Mouse (Mus musculus): ENCODE data around the gene Fubp1. TPM values are rescaled to one million over a fixed set of nuclear protein-coding genes. Genes with fewer than 3 reads are reported as not detected.

Fubp1 gene
- polyA plus RNA-seq, 1 experiment from 2014 or later, result 300 TPM

DNA sequence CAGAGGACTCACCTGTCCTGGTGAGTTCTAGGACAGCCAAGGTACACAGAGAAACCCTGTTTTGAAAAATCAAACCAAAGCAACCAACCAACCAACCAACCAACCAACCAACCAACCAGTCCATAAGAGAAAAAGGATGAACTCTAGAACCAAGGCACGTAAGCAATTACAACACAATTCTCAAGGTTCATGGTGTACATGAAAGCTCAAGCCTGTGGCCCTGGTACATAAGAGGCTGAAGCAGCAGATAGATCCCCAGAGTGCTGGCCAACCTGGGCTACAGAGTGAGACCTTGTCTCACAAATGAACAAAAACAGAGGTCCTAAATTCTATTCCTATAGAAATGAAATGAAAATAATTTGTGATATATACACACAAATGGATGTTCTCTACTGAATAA is 74.1 kb downstream of the Fubp1 start:
- Histone ChIP-seq H3K27me3 (ENCODE audit: insufficient read depth, low read length) (no peaks in the 10 kb centered on the region), H3K4me2 (no peak overlapping the region), H3K4me3 (ENCODE audit: low read depth, low read length) (no peak overlapping the region), H3K27ac (ENCODE audit: low read depth) (no peak overlapping the region), H3K9ac (no peak overlapping the region), H3K9me3 (ENCODE audit: low read depth, low read length) (no peaks in the 10 kb centered on the region), H3K36me3 (ENCODE audit: insufficient read depth) (peaks cover 33% of the 10 kb centered on the region), H3K4me1 (ENCODE audit: insufficient read depth) (no peaks in the 10 kb centered on the region)
- TF ChIP-seq CTCF (IDR thresholded peaks at IDR 0.05; ENCODE audit: low read depth), result no peak
- no peak for DNase-seq
- 97% methylated on average over 1 of the region's 1 CpGs for WGBS
- no peak for ATAC-seq (ENCODE audit: insufficient read depth)

GRCm38 (mm10) chr3:152284759-152285158 is 74.5 kb downstream of the Fubp1 start:
- ATAC-seq (ENCODE audit: insufficient read depth) (no peak), DNase-seq (no peak)
- Histone ChIP-seq H3K27ac (ENCODE audit: low read depth) (no peak overlapping the region), H3K9me3 (ENCODE audit: low read depth, low read length) (no peaks in the 10 kb centered on the region), H3K27me3 (ENCODE audit: insufficient read depth, low read length) (no peaks in the 10 kb centered on the region), H3K4me3 (ENCODE audit: low read depth, low read length) (no peak overlapping the region), H3K4me2 (no peak overlapping the region), H3K9ac (no peak overlapping the region), H3K4me1 (ENCODE audit: insufficient read depth) (no peaks in the 10 kb centered on the region), H3K36me3 (ENCODE audit: insufficient read depth) (peaks cover 33% of the 10 kb centered on the region)
- WGBS, result 92% methylated on average over 5 of the region's 5 CpGs
- no peak for TF ChIP-seq CTCF (IDR thresholded peaks at IDR 0.05; ENCODE audit: low read depth)

Other genes starting within 250 kb of the Fubp1 start
- gene Gipc2, start 44.2 kb upstream of the Fubp1 start, polyA plus RNA-seq (2014; fragmentation: Nextera tagmentation; extraction: Ambion mirVana), result 4.3 and 6.8 TPM in 2 replicates
- 33.7 and 36.8 TPM in 2 replicates for gene Dnajb4, start 120 bp upstream of the Fubp1 start, polyA plus RNA-seq (2014; fragmentation: Nextera tagmentation; extraction: Ambion mirVana)
- 72.6 and 80.5 TPM in 2 replicates for gene Nexn, start 55.9 kb downstream of the Fubp1 start, polyA plus RNA-seq (2014; fragmentation: Nextera tagmentation; extraction: Ambion mirVana)
- gene Miga1, start 130.0 kb downstream of the Fubp1 start, polyA plus RNA-seq (2014; fragmentation: Nextera tagmentation; extraction: Ambion mirVana), result 18.1 and 20.3 TPM in 2 replicates
- 57.4 and 59.0 TPM in 2 replicates for gene Usp33, start 136.1 kb downstream of the Fubp1 start, polyA plus RNA-seq (2014; fragmentation: Nextera tagmentation; extraction: Ambion mirVana)
- 68.6 and 72.3 TPM in 2 replicates for gene Zzz3, start 185.1 kb downstream of the Fubp1 start, polyA plus RNA-seq (2014; fragmentation: Nextera tagmentation; extraction: Ambion mirVana)

Measured in lung, embryonic 14.5 days (tissue).